Mouse (Mus musculus) G1E (cell line): Measurements from ENCODE around the gene Prnp.

ENCODE experiments used
- CTCF ChIP-seq: IDR thresholded peaks from 2 replicates; pipeline ENCODE4 v1.5.1; 2012; ENCODE audit warnings: low read depth, low read length, inconsistent platforms, mixed read lengths
- GATA1 ChIP-seq: IDR thresholded peaks from 2 replicates; pipeline ENCODE4 v1.6.1; 2012; ENCODE audit warnings: borderline replicate concordance, low read length, inconsistent platforms, mixed read lengths
- GATA2 ChIP-seq: IDR thresholded peaks from 2 replicates; pipeline ENCODE4 v1.6.1; 2012; ENCODE audit warnings: low read depth, low read length, inconsistent platforms, borderline replicate concordance
- POLR2AphosphoS5 ChIP-seq: IDR thresholded peaks from 2 replicates; pipeline ENCODE4 v1.6.1; 2012; ENCODE audit warnings: low read depth, low read length, inconsistent platforms; ENCODE audit not compliant: insufficient replicate concordance
- TAL1 ChIP-seq: conservative IDR thresholded peaks from 2 replicates; pipeline ENCODE4 v1.6.1; 2012; ENCODE audit warnings: low read depth, low read length, inconsistent platforms, mixed read lengths

DNA sequence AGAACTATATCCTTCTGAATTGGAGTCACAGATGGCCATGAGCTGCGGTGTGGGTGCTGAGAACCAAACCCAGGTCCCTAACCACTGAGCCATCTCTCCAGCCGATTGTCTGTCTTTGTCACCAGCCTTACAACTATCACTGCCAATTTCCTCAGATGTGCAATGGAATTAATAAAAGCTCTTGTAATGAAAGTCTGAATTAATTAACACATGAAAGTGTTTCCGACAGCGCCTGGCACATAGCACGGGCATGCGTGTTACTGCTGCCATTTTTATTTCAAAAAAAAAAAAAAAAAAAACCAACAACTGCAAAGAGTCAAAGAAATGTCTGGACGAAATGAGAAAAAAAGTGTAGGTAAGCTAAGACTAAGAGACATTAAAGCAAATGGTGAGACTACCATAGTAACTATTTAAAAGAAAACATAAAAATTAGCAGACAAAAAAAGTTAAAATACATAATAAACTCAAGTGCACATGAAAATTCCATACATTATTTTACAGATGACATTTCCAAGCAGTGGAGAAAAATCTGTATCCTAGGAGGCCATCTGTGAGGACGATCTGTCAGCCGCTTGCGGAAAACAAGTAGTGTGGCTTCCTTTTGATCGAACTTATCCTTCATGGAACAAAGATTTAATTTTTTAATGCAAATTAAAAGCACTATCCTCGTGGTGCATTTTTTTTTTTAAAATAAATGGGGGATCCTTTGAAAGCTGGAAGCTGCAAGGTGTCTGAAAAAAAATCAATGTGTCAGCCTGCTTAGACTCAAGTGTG, 12.2 kb upstream of the Prnp start:
- TF ChIP-seq CTCF, result no peak
- TF ChIP-seq GATA1, result no peak
- no peak for TF ChIP-seq TAL1
- no peak for TF ChIP-seq GATA2
- TF ChIP-seq POLR2AphosphoS5, result no peak
